Mouse (Mus musculus) midbrain, embryonic 15.5 days (tissue): ENCODE results near the gene Gm49405. TPM values are rescaled to one million over a fixed set of nuclear protein-coding genes. Genes with fewer than 3 reads are reported as not detected.
"Not testable (repeated sequence)": the region's sequence is repeated elsewhere in the genome, so short reads cannot be mapped to it uniquely, and the experiment has no call there.

Experiments
- ATAC-seq: fragments of 200-750 bp; cut with Nextera tagmentation; replicated peaks from 2 replicates; pipeline ENCODE4 v1.8.0; 2017; ENCODE audit warnings: moderate TSS enrichment
- H3K27ac ChIP-seq: fragments of 300-500 bp; sonication (generic); 2 replicates; pipeline ENCODE4 v1.5.1; 2015; ENCODE audit warnings: mild to moderate bottlenecking, inconsistent platforms
- H3K27me3 ChIP-seq: fragments of 300-500 bp; sonication (generic); replicated peaks from 2 replicates; pipeline ENCODE4 v1.6.1; 2015; ENCODE audit warnings: inconsistent platforms
- H3K36me3 ChIP-seq: fragments of 300-500 bp; sonication (generic); replicated peaks from 2 replicates; pipeline ENCODE4 v1.6.1; 2015; ENCODE audit warnings: inconsistent platforms
- H3K4me1 ChIP-seq: fragments of 300-500 bp; sonication (generic); 2 replicates; pipeline ENCODE4 v1.6.1; 2015; ENCODE audit warnings: inconsistent platforms
- H3K4me2 ChIP-seq: fragments of 300-500 bp; sonication (generic); 2 replicates; pipeline ENCODE4 v1.6.1; 2015; ENCODE audit warnings: inconsistent platforms, mild to moderate bottlenecking, moderate library complexity
- H3K4me3 ChIP-seq: fragments of 300-500 bp; sonication (generic); 2 replicates; pipeline ENCODE4 v1.5.1; 2015; ENCODE audit warnings: mild to moderate bottlenecking, inconsistent platforms
- H3K9ac ChIP-seq: fragments of 300-500 bp; sonication (generic); 2 replicates; pipeline ENCODE4 v1.6.1; 2015; ENCODE audit warnings: mild to moderate bottlenecking, inconsistent platforms
- H3K9me3 ChIP-seq: fragments of 300-500 bp; sonication (generic); 2 replicates; pipeline ENCODE4 v1.6.1; 2016; ENCODE audit warnings: inconsistent platforms
- WGBS: fragments of 180-500 bp; shearing (Covaris S2); methylation state at CpG from one replicate; pipeline ENCODE4 v1.1.7; 2015; ENCODE audit warnings: mixed read lengths; 5-methylcytosine and 5-hydroxymethylcytosine counted together
- polyA plus RNA-seq: library from polyadenylated mRNA; unstranded; fragments of >200 nt; fragmentation: Nextera tagmentation; extraction: Ambion mirVana; gene quantifications from 2 replicates; pipeline ENCODE4 v1.2.1, GENCODE M21; 2015

Gene Gm49405
- polyA plus RNA-seq, 1 experiment from 2014 or later, result 8.3 TPM

DNA sequence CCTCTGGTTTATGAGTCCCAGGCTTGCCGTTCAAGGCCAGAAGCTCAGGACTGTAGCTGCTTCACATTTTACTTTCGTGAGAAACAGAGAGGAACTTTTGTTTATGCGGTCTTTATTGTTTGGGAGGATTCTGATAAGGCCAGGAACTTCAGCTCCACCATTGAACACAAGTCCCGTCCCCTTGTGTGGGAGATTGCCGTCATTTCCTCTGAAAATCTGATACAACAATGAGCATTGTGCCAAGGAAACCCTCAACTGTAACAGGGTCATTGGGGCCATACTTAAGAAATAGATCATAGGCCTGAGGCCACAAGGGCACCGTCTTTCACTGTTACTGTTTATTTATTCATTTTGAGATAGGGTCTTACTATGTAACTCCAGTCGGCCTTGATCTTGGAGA, 22.8 kb downstream of the Gm49405 start:
- 84% methylated on average over 7 of the region's 7 CpGs for WGBS
- 0 out of 2 replicates have a peak, but pooled peaks cover 4% of the 10 kb centered on the region for H3K27me3 ChIP-seq
- H3K4me1 ChIP-seq, result 0 out of 2 replicates have a peak, but pooled peaks cover 5% of the 10 kb centered on the region
- H3K36me3 ChIP-seq, result no peaks in the 10 kb centered on the region
- no peak for ATAC-seq
- H3K27ac ChIP-seq, result no peak overlapping the region
- no peak overlapping the region for H3K4me2 ChIP-seq
- no peak overlapping the region for H3K9ac ChIP-seq
- no peak overlapping the region for H3K4me3 ChIP-seq
- H3K9me3 ChIP-seq, result no peaks in the 10 kb centered on the region

DNA sequence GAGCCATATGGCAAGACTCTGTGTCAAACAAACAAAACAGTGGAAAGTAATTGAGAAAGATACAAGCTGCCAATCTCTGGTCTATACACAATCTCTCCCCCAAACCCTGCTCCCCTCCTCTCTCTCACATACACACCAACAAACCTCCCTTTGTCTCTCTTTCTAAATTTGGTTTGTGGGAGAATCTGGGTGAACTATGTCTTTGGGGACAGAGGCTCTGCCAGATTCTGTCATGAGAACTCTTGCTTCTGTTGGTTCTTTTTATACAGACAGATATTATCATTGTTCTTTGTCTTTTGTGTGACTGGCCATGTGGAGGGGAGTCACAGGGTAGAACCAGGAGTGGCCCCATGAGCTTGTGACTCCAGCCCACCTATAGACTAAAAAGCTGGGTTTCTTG, 27.1 kb downstream of the Gm49405 start:
- Histone ChIP-seq H3K9me3 (no peaks in the 10 kb centered on the region), H3K4me3 (no peak overlapping the region), H3K27ac (no peak overlapping the region), H3K4me1 (no peaks in the 10 kb centered on the region), H3K4me2 (no peak overlapping the region), H3K9ac (no peak overlapping the region), H3K27me3 (no peaks in the 10 kb centered on the region), H3K36me3 (no peaks in the 10 kb centered on the region)
- ATAC-seq, result no peak

DNA sequence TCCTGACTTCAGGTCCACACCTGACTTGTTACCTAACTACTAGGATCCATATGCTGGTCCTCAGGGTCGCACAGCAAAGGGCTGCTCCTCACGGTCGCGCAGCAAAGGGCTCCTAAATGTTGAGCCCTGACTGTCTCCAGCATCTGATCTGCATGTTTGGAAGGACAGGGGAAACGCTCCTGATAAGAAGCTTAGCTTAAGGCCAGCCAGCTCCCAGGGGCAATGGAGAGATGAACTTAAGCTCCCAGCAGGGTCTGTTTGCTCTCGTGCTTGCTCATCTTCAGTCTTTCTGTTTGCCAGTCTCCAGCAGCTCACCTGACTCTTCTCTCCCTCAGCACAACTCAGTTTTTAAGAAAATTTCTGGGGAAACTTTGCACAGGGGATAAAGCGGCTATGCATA, 32.2 kb downstream of the Gm49405 start:
- Histone ChIP-seq H3K9me3 (no peaks in the 10 kb centered on the region), H3K27me3 (no peaks in the 10 kb centered on the region), H3K4me1 (peaks cover 13% of the 10 kb centered on the region), H3K4me3 (no peak overlapping the region), H3K36me3 (0 out of 2 replicates have a peak, but pooled peaks cover 4% of the 10 kb centered on the region), H3K4me2 (no peak overlapping the region), H3K27ac (no peak overlapping the region), H3K9ac (no peak overlapping the region)
- ATAC-seq, result no peak
- WGBS, result 54% methylated on average over 7 of the region's 7 CpGs

GRCm38 (mm10) chr19:4033298-4033697, 32.9 kb downstream of the Gm49405 start:
- H3K27ac ChIP-seq, result no peak overlapping the region
- H3K4me1 ChIP-seq, result peaks cover 17% of the 10 kb centered on the region
- H3K27me3 ChIP-seq, result no peaks in the 10 kb centered on the region
- ATAC-seq, result no peak
- 86% methylated on average over 3 of the region's 3 CpGs for WGBS
- H3K4me2 ChIP-seq, result no peak overlapping the region
- no peaks in the 10 kb centered on the region for H3K9me3 ChIP-seq
- no peak overlapping the region for H3K4me3 ChIP-seq
- 0 out of 2 replicates have a peak, but pooled peaks cover 4% of the 10 kb centered on the region for H3K36me3 ChIP-seq
- no peak overlapping the region for H3K9ac ChIP-seq

DNA sequence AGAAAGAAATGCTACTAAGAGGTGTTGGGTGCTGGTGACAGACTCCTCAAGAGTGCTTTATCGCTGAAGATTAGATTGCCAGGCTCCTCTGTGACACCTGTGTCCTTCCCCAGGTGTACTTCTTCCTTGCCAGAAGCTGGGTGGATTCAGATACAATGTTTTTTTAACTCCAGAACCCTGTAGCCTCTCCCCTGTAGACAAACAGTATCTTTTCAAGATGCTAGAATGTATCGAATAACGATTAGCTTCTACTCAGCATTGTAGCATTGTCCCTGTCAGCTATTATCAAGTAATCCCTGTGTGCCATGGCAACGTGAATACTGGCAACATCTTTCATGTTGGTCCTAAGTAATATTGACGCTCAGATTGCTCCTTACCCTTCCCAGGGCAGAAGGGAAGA, 33.3 kb downstream of the Gm49405 start:
- H3K9ac ChIP-seq, result no peak overlapping the region
- 0 out of 2 replicates have a peak, but pooled peaks cover 4% of the 10 kb centered on the region for H3K36me3 ChIP-seq
- no peak for ATAC-seq
- no peaks in the 10 kb centered on the region for H3K9me3 ChIP-seq
- no peak overlapping the region for H3K4me3 ChIP-seq
- H3K27me3 ChIP-seq, result no peaks in the 10 kb centered on the region
- 49% methylated on average over 5 of the region's 5 CpGs for WGBS
- H3K4me2 ChIP-seq, result no peak overlapping the region
- peaks cover 20% of the 10 kb centered on the region for H3K4me1 ChIP-seq
- H3K27ac ChIP-seq, result no peak overlapping the region

DNA sequence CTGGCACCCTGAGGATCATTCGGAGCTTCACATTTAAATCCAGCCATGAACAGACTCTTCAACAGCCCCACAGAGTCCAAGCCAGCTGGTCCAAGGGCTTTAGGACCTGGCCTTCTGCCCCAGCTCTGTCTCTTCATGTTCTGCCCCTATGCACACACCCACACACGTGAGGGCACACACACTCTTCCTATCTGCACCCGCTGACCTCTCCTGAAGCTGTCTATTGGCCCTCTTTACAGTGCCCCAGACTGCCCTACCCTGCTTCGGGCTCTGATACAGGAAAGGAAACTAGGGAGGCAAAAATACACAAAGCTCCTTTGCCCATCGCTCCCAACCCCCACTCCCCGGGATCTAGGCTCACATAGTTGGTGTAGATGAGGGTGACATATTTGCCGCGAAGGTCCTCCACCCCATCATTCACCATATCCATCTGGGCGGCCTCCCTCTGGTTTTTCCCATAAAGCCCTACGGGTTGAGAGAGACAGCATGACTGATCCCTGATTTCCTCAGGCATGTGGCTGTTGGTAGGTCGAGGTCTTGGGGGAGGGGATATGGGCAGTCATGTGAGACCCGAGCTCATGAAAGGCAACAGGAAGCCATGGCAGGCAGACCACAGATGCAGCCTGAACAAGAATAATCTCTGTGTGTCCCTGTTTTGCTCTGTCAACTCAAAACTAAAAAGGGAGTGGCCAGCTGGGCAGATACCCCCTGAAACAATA, 36.1 kb downstream of the Gm49405 start:
- H3K4me1 ChIP-seq, result peaks cover 20% of the 10 kb centered on the region
- no peak; the same call in 1 of the 2 replicates for ATAC-seq
- H3K9me3 ChIP-seq, result no peaks in the 10 kb centered on the region
- H3K4me3 ChIP-seq, result no peak overlapping the region
- H3K36me3 ChIP-seq, result 0 out of 2 replicates have a peak, but pooled peaks cover 4% of the 10 kb centered on the region
- 66% methylated on average over 12 of the region's 12 CpGs for WGBS
- H3K27me3 ChIP-seq, result no peaks in the 10 kb centered on the region
- no peak overlapping the region for H3K27ac ChIP-seq
- peak overlapping the region; percentile 5; the same call in 1 of the 2 replicates for H3K4me2 ChIP-seq
- H3K9ac ChIP-seq, result no peak overlapping the region

DNA sequence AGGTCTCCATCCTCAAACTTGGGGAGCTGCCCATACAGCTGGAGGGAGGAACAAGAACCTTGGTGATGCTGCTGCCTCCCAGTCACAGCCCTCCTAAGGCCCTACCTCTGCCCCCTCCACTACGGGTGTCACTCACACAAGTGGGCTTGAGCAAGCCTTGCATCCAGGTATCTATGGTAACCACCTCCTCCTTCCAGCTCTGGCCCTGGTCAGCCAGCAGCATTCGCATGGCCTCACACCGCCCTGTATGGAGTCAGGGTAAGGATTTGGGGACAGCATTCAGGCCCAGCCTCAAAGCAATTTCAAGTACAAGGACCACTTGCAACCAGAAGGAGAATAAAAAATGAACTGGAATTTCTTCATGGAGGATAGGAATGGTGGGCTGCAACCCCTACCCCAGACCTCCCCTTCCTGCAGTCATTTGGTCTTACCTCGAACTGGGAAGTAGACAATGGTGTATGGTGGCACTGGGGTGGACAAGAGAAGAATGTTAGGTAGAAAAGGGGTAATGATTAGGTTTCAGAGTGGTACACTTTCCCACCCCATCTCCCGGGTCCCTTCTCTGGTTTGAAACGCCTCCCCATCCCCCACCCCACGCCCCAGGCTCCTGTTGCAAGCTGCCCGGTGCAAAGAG, 36.8 kb downstream of the Gm49405 start:
- WGBS, result 19% methylated on average over 8 of the region's 8 CpGs
- H3K4me1 ChIP-seq, result peaks cover 20% of the 10 kb centered on the region
- peak overlapping the region; percentile 67 for H3K27ac ChIP-seq
- not testable (repeated sequence) for H3K27me3 ChIP-seq, H3K36me3 ChIP-seq, H3K9me3 ChIP-seq
- H3K4me3 ChIP-seq, result peak overlapping the region; percentile 53
- H3K9ac ChIP-seq, result peak overlapping the region; percentile 60
- peak; percentile 53 for ATAC-seq
- peak overlapping the region; percentile 77 for H3K4me2 ChIP-seq

GRCm38 (mm10) chr19:4037788-4038232, 37.4 kb downstream of the Gm49405 start, which contains the start of gene Gstp1:
Gene Gstp1, minus strand, starts transcription at chr19:4037985.
- Histone ChIP-seq H3K4me3 (peak within 1 kb of the TSS; percentile 53), H3K27ac (peak within 1 kb of the TSS; percentile 67), H3K9ac (peak within 1 kb of the TSS; percentile 60), H3K4me2 (peak within 1 kb of the TSS; percentile 77), H3K27me3 (no peaks in the 10 kb centered on the region), H3K9me3 (no peaks in the 10 kb centered on the region), H3K36me3 (0 out of 2 replicates have a peak, but pooled peaks cover 4% of the 10 kb centered on the region), H3K4me1 (peaks cover 20% of the 10 kb centered on the region)
- peak; percentile 90 for ATAC-seq
- WGBS, result under 1% methylated on average over 26 of the region's 26 CpGs

DNA sequence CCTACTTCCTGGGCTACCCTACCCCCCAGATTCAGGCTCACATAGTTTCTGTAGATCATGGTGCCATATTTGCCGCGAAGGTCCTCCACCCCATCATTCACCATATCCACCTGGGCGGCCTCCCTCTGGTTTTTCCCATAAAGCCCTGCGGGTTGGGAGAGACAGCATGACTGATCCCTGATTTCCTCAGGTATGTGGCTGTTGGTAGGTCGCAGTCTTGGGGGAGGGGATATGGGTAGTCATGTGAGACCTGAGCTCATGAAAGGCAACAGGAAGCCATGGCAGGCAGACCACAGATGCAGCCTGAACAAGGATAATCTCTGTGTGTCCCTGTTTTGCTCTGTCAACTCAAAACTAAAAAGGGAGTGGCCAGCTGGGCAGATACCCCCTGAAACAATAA, 40.5 kb downstream of the Gm49405 start:
- H3K27ac ChIP-seq, H3K4me2 ChIP-seq, ATAC-seq, H3K9me3 ChIP-seq, H3K36me3 ChIP-seq, H3K27me3 ChIP-seq, H3K9ac ChIP-seq, H3K4me3 ChIP-seq: not testable (repeated sequence)
- 92% methylated on average over 5 of the region's 5 CpGs for WGBS
- peaks cover 21% of the 10 kb centered on the region for H3K4me1 ChIP-seq

GRCm38 (mm10) chr19:4041500-4041899, 41.1 kb downstream of the Gm49405 start:
- not testable (repeated sequence) for H3K27ac ChIP-seq, ATAC-seq, H3K4me2 ChIP-seq, H3K27me3 ChIP-seq, H3K9me3 ChIP-seq, H3K9ac ChIP-seq, H3K36me3 ChIP-seq, H3K4me3 ChIP-seq
- peaks cover 16% of the 10 kb centered on the region for H3K4me1 ChIP-seq
- WGBS, result 90% methylated on average over 4 of the region's 4 CpGs

- H3K4me1 ChIP-seq, result peaks cover 13% of the 10 kb centered on the region
- no peak overlapping the region for H3K4me2 ChIP-seq
- H3K36me3 ChIP-seq, result no peaks in the 10 kb centered on the region
- WGBS, result 80% methylated on average over 14 of the region's 14 CpGs
- H3K9ac ChIP-seq, result no peak overlapping the region
- H3K4me3 ChIP-seq, result no peak overlapping the region
- H3K27ac ChIP-seq, result no peak overlapping the region
- H3K27me3 ChIP-seq, result no peaks in the 10 kb centered on the region
- H3K9me3 ChIP-seq, result no peaks in the 10 kb centered on the region
- ATAC-seq, result no peak
Observed at GRCm38 (mm10) chr19:4042124-4042523, 41.7 kb downstream of the Gm49405 start.

DNA sequence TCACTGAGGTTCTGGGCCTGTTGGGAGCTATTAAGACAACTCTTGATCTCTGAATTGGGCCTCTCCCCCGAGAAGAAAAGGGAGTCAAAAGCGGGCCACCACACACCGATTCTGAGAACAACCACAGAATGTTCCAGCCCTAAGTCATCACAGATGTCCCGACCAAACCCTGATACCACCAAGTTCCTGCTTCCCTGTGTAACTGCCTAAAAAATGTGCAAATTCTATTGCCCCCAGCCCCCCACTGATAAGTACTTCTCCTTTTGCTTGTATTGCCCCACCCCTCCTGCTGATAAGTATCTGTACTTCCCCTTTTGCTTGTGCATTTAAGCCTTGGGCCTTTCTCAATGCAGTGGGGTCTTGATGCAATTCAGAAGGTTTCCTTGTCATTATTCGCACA, 43.7 kb downstream of the Gm49405 start:
- not testable (repeated sequence) for H3K27ac ChIP-seq, H3K4me1 ChIP-seq, H3K36me3 ChIP-seq, H3K9ac ChIP-seq, ATAC-seq, H3K4me2 ChIP-seq, H3K9me3 ChIP-seq, H3K27me3 ChIP-seq, H3K4me3 ChIP-seq
- 87% methylated on average over 5 of the region's 5 CpGs for WGBS
